26 mouse cellular contexts compared by ENCODE assay signal in the genomic region with DNA sequence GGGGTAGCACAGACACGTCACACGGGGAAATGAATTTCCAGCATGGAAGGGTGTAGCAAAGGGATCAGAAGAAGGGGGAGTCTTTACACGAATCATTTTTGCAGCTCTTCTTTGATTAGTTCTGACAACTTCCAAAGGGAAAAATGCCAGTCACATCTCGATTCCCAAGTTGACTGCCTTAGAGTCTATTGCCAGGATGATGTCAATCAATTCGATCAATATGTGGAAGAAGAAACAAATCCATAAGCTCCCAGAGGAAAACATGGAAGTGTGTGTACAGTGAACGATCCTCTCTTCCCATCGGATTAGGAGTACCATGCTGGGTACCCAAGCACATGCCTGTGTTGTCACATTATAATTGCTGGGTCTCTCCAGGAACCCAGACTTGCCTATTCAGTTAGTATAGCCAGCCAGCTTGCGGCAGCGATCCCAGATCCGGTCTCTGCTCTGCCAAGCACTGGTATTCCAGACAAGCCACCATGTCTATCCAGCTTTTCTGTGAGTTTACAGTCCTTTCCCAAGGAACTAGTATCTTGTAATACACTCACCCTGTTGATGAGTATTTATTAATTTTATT.
"Had no signal": no experiment of that assay in that cellular context is flagged by ENCODE, and none has a peak within 500 bp of the region (broad histone marks: within the 10 kb centered on the region; RNA-seq: fewer than 3 reads in every experiment).

No protein-coding gene starts in this region.

- DNase-seq: kidney, postnatal 14 days; kidney, postnatal 4 days; layer of hippocampus, adult 9-11 months; layer of hippocampus, postnatal 36 days; liver, postnatal 0 days; lung, embryonic 14.5 days; right cerebral cortex, adult 18-20 months; right cerebral cortex, postnatal 14 days; right cerebral cortex, postnatal 4 days; thymus, adult 2 months; thymus, postnatal 14 days; thymus, postnatal 4 days had no signal

- H3K4me1 ChIP-seq: limb, embryonic 15.5 days; neural tube, embryonic 15.5 days had no signal

- H3K27me3 ChIP-seq: midbrain, embryonic 15.5 days; neural tube, embryonic 12.5 days; neural tube, embryonic 15.5 days had no signal

- H3K9me3 ChIP-seq: kidney, embryonic 15.5 days; limb, embryonic 12.5 days; limb, embryonic 15.5 days; midbrain, embryonic 12.5 days; midbrain, embryonic 15.5 days; neural tube, embryonic 12.5 days; neural tube, embryonic 15.5 days had no signal

- ATAC-seq: liver, postnatal 0 days; lung, postnatal 0 days; midbrain, embryonic 15.5 days had no signal

- H3K27ac ChIP-seq: kidney, embryonic 15.5 days; layer of hippocampus, adult 2 months; left cerebral cortex, adult 2 months; limb, embryonic 12.5 days; limb, embryonic 15.5 days; liver, embryonic 14.5 days; macrophage; midbrain, embryonic 12.5 days; midbrain, embryonic 15.5 days; neural tube, embryonic 12.5 days; neural tube, embryonic 15.5 days; stomach, postnatal 0 days had no signal

- H3K4me2 ChIP-seq: kidney, embryonic 15.5 days; limb, embryonic 12.5 days; limb, embryonic 15.5 days; liver, embryonic 11.5 days; lung, embryonic 14.5 days; midbrain, embryonic 12.5 days; midbrain, embryonic 15.5 days; neural tube, embryonic 12.5 days; neural tube, embryonic 15.5 days had no signal

- H3K4me3 ChIP-seq: kidney, embryonic 15.5 days; layer of hippocampus, adult 2 months; left cerebral cortex, adult 2 months; limb, embryonic 12.5 days; limb, embryonic 15.5 days; midbrain, embryonic 12.5 days; midbrain, embryonic 15.5 days; neural tube, embryonic 12.5 days; neural tube, embryonic 15.5 days had no signal

- H3K36me3 ChIP-seq: kidney, embryonic 15.5 days; limb, embryonic 12.5 days; limb, embryonic 15.5 days; midbrain, embryonic 12.5 days; midbrain, embryonic 15.5 days; neural tube, embryonic 12.5 days; neural tube, embryonic 15.5 days had no signal

- H3K9ac ChIP-seq: kidney, embryonic 15.5 days; limb, embryonic 12.5 days; limb, embryonic 15.5 days; liver, embryonic 14.5 days; liver, postnatal 0 days; lung, embryonic 14.5 days; midbrain, embryonic 12.5 days; midbrain, embryonic 15.5 days; neural tube, embryonic 12.5 days; neural tube, embryonic 15.5 days had no signal
